Mouse (Mus musculus): ENCODE results near the gene Kcnn4. TPM values are rescaled to one million over a fixed set of nuclear protein-coding genes. Genes with fewer than 3 reads are reported as not detected.
A peak's percentile ranks its signal among the peaks of the same experiment; 100 is the strongest.

Gene Kcnn4
- polyA plus RNA-seq, 1 experiment from 2014 or later, result 4.3 TPM

DNA sequence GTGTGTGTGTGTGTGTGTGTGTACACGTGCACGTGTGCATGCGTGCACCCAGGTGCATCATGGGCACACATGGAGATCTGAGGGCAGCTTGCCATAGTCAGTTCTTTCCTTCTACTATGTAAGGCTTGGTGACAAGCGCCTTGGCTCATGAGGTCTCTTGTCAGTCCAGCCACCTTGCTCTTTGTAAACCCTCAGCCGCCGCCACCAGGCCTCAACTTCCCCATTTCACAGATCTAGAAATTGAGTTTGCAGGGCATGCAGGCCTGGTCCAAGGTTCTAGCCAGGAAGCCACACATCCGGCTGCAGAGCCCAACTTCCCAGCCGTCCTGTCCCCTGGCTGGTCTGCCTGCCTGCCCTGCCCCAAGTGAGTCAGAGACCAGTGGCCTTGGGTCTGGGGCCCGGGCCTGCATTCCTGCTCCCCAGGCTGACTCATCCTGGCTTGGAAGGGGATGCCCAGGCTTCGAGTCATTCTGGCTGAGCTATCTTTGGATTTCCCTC lies 17.0 kb downstream of the Kcnn4 start:
- H3K4me1 ChIP-seq (ENCODE audit: control insufficient read depth, insufficient read depth, low read length), result peaks cover 9% of the 10 kb centered on the region
- no peak overlapping the region for H3K4me3 ChIP-seq (ENCODE audit: low read length)
- WGBS, result 67% methylated on average over 10 of the region's 10 CpGs
- H3K27me3 ChIP-seq (replicated peaks; ENCODE audit: control insufficient read depth, insufficient read depth, low read length), result no peaks in the 10 kb centered on the region
- H3K4me2 ChIP-seq (ENCODE audit: low read depth, low read length), result no peak overlapping the region
- no peak for ATAC-seq
- no peak overlapping the region for H3K27ac ChIP-seq (ENCODE audit: low read length)
- no peaks in the 10 kb centered on the region for H3K36me3 ChIP-seq (ENCODE audit: control insufficient read depth, insufficient read depth, low read length)
- H3K9me3 ChIP-seq (ENCODE audit: control insufficient read depth, low read length), result no peaks in the 10 kb centered on the region
- H3K9ac ChIP-seq (ENCODE audit: low read depth, low read length), result no peak overlapping the region

DNA sequence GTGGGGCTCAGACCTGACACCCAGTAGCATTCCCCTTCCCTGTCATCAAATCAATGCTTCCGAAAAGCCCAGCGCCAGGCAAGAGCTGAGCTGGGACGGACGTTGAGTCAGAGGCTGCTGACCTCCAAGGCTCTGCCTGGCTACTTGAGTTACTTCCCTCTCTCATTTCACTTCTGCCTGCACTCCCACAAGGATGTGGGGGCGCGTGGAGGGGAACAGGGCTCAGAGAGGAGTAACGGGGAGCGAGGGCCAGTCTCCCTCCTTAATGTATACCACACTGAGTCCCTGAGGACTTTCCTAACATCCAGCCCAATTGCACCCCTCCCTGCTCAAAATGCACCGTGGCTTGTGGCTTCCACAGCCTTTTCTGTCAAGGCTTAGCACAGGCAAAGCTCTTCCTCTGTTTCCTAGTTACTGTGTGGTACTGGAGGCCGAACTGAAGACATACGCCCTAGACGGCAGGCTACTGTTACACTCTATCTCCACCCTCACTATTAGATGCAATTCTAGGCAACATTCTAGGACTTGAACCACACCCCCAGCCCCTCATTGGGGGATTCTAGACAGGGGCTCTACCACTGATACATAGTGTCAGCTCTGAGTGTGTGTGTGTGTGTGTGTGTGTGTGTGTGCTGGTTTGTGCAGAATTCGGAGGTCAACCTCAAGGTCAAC lies 19.6 kb downstream of the Kcnn4 start:
- ATAC-seq, result no peak
- Histone ChIP-seq H3K9me3 (ENCODE audit: control insufficient read depth, low read length) (no peaks in the 10 kb centered on the region), H3K9ac (ENCODE audit: low read depth, low read length) (no peak overlapping the region), H3K4me3 (ENCODE audit: low read length) (no peak overlapping the region), H3K27me3 (replicated peaks; ENCODE audit: control insufficient read depth, insufficient read depth, low read length) (no peaks in the 10 kb centered on the region), H3K36me3 (ENCODE audit: control insufficient read depth, insufficient read depth, low read length) (no peaks in the 10 kb centered on the region), H3K4me2 (ENCODE audit: low read depth, low read length) (no peak overlapping the region), H3K27ac (ENCODE audit: low read length) (no peak overlapping the region), H3K4me1 (ENCODE audit: control insufficient read depth, insufficient read depth, low read length) (peaks cover 9% of the 10 kb centered on the region)
- WGBS, result 71% methylated on average over 13 of the region's 13 CpGs

DNA sequence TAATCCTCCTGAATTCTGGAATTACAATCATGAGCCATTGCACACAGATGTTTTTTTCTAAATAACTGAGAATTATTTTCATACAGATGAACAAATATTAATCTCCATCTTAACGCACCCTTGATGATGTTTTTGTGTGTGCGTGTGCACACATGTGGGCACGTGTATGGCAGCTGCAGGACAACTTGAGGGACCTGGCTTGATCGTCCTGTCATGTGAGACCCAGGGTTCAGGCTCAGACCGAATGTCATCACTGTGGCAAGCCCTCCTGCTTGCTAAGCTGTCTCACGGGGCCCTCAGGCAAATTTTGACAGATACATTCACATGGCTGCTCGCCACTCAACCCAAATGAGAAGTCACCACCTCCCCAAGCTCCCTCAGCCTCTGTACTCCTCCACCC lies 20.4 kb downstream of the Kcnn4 start:
- H3K4me1 ChIP-seq (ENCODE audit: control insufficient read depth, insufficient read depth, low read length), result peaks cover 9% of the 10 kb centered on the region
- H3K36me3 ChIP-seq (ENCODE audit: control insufficient read depth, insufficient read depth, low read length), result no peaks in the 10 kb centered on the region
- no peak overlapping the region for H3K9ac ChIP-seq (ENCODE audit: low read depth, low read length)
- ATAC-seq, result no peak
- no peak overlapping the region for H3K4me2 ChIP-seq (ENCODE audit: low read depth, low read length)
- no peak overlapping the region for H3K4me3 ChIP-seq (ENCODE audit: low read length)
- H3K9me3 ChIP-seq (ENCODE audit: control insufficient read depth, low read length), result no peaks in the 10 kb centered on the region
- H3K27ac ChIP-seq (ENCODE audit: low read length), result no peak overlapping the region
- 62% methylated on average over 7 of the region's 7 CpGs for WGBS
- no peaks in the 10 kb centered on the region for H3K27me3 ChIP-seq (replicated peaks; ENCODE audit: control insufficient read depth, insufficient read depth, low read length)

DNA sequence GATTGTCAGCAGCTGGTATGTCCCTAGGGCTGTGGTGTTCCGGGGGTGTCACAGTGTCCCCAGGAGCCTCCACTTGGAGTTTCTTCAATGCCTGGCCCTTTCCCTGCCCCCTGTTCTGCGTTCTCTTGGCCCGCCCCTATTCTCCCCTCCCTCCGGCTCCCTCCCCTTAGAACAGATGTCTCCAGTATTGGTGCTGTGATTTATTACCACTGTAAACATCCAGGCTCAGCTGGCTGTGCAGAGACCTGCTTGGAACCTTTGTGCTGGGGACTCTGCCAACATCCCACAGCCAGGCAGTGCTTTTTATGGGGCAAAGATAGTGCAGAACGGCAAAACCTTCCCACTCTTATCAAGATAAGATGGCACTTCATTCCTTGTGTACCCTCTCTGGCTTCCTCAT lies 21.0 kb downstream of the Kcnn4 start:
- H3K27me3 ChIP-seq (replicated peaks; ENCODE audit: control insufficient read depth, insufficient read depth, low read length), result no peaks in the 10 kb centered on the region

DNA sequence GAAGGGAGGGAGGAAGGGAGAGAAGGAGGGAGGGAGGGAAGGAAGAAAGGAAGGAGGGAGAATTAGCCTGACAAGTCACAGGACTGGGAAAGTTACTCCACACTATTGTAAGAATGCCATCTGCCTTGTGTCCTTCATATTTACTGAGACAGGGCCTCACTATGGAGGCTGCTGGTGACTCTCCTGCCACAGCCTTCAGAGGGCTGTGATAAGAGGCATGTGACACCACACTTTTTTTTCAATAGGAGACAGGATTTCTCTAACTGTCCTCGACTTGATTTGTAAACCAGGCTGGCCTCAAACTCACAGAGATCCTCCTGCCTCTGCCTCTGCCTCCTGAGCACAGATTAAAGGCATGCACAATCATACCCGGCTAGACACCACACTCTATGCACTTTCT lies 21.6 kb downstream of the Kcnn4 start:
- H3K36me3 ChIP-seq (ENCODE audit: control insufficient read depth, insufficient read depth, low read length), result no peaks in the 10 kb centered on the region
- no peak overlapping the region for H3K9ac ChIP-seq (ENCODE audit: low read depth, low read length)
- no peaks in the 10 kb centered on the region for H3K9me3 ChIP-seq (ENCODE audit: control insufficient read depth, low read length)
- no peaks in the 10 kb centered on the region for H3K27me3 ChIP-seq (replicated peaks; ENCODE audit: control insufficient read depth, insufficient read depth, low read length)
- no peak overlapping the region for H3K4me3 ChIP-seq (ENCODE audit: low read length)
- ATAC-seq, result no peak
- 65% methylated on average over 2 of the region's 2 CpGs for WGBS
- H3K27ac ChIP-seq (ENCODE audit: low read length), result no peak overlapping the region; the same call in 1 of the 2 replicates
- peaks cover 10% of the 10 kb centered on the region for H3K4me1 ChIP-seq (ENCODE audit: control insufficient read depth, insufficient read depth, low read length)
- H3K4me2 ChIP-seq (ENCODE audit: low read depth, low read length), result no peak overlapping the region

More for the DNA sequence above, 21.0 kb downstream of the Kcnn4 start:
- no peaks in the 10 kb centered on the region for H3K36me3 ChIP-seq (ENCODE audit: control insufficient read depth, insufficient read depth, low read length)
- peak overlapping the region; percentile 29; the same call in 1 of the 2 replicates for H3K9ac ChIP-seq (ENCODE audit: low read depth, low read length)
- H3K4me1 ChIP-seq (ENCODE audit: control insufficient read depth, insufficient read depth, low read length), result peaks cover 9% of the 10 kb centered on the region
- H3K4me2 ChIP-seq (ENCODE audit: low read depth, low read length), result peak overlapping the region; percentile 27
- no peak overlapping the region for H3K4me3 ChIP-seq (ENCODE audit: low read length)
- 5% methylated on average over 5 of the region's 5 CpGs for WGBS
- ATAC-seq, result peak; percentile 88
- H3K27ac ChIP-seq (ENCODE audit: low read length), result peak overlapping the region; percentile 37; the same call in 1 of the 2 replicates
- H3K9me3 ChIP-seq (ENCODE audit: control insufficient read depth, low read length), result no peaks in the 10 kb centered on the region

DNA sequence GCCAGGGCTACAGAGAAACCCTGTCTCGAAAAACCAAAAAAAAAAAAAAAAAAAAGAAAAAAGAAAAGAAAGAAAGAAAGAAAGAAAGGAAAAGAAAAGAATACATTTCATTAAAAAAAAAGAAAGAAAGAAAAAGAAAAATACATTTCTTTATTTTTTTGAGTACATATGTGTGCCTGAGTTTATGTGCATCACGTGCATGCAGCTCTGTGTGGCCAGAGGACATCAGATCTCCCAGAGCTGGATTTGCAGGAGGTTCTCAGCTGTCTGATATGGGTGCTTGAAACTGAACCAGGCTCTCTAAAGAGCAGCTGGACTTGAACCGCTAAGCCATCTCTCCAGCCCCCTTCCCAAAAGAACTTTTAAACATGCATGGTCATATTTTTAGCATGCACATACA lies 24.0 kb downstream of the Kcnn4 start:
- Histone ChIP-seq H3K27ac (ENCODE audit: low read length) (no peak overlapping the region), H3K4me1 (ENCODE audit: control insufficient read depth, insufficient read depth, low read length) (peaks cover 14% of the 10 kb centered on the region), H3K4me2 (ENCODE audit: low read depth, low read length) (no peak overlapping the region), H3K4me3 (ENCODE audit: low read length) (no peak overlapping the region), H3K36me3 (ENCODE audit: control insufficient read depth, insufficient read depth, low read length) (no peaks in the 10 kb centered on the region), H3K9me3 (ENCODE audit: control insufficient read depth, low read length) (no peaks in the 10 kb centered on the region), H3K27me3 (replicated peaks; ENCODE audit: control insufficient read depth, insufficient read depth, low read length) (no peaks in the 10 kb centered on the region), H3K9ac (ENCODE audit: low read depth, low read length) (no peak overlapping the region)
- 81% methylated on average over 2 of the region's 3 CpGs for WGBS
- ATAC-seq, result no peak

DNA sequence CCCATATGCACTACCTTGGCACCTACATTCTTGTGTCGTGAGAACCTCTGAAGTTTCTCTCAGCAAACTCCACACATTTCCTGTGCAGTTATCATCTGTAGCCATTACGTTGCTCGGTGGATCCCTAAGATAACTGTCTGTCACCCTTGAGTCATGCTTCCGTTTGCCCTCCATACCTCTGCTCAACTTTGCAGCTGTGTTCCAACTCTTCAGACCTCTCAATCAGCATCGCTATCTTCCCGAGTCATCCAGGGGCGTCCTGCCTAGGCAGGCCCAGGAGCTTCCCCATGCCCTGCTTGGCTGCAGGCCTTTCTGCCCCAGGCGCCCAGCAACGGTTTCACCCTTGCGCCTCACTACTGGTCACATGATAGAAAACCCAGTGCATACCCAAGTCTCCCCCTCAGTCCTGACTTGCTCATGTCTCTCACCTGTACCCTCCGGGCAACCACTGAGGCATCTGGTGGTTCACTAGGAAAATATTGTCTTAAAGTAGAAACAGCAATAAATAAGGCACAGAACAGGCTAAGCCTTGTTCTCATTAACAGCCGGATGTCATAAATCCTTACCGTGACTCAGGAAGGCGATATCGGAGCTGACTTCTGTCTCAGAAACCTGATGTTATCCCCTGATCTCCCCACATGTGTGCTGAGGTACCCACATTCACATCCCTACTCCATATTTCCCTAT lies 24.6 kb downstream of the Kcnn4 start:
- H3K9ac ChIP-seq (ENCODE audit: low read depth, low read length), result no peak overlapping the region
- 66% methylated on average over 15 of the region's 15 CpGs for WGBS
- no peak for ATAC-seq

DNA sequence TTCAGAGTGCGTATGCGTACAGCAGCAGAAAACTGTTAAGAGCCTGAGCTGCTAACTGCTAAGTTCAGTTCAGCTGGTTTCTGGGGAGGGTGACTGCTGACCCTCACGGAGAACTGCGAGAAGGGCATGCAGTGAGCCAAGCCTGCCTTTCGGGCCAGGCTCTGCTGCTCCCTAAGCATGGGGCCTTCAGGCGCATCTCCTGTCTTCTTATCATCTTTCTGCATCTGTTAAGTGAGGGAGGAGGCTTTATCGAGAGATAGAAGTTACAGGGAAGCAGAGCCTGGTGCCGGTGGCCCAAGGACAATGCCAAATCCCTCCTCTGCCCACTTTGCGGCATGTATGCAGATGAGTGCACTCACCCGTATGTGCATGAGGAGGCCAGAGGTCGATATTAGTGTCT lies 26.8 kb downstream of the Kcnn4 start:
- Histone ChIP-seq H3K4me2 (ENCODE audit: low read depth, low read length) (no peak overlapping the region), H3K27ac (ENCODE audit: low read length) (0 out of 2 replicates have a peak overlapping the region, but pooled peaks have one; percentile 22), H3K36me3 (ENCODE audit: control insufficient read depth, insufficient read depth, low read length) (0 out of 2 replicates have a peak, but pooled peaks cover 3% of the 10 kb centered on the region), H3K9me3 (ENCODE audit: control insufficient read depth, low read length) (no peaks in the 10 kb centered on the region), H3K4me1 (ENCODE audit: control insufficient read depth, insufficient read depth, low read length) (peaks cover 5% of the 10 kb centered on the region), H3K4me3 (ENCODE audit: low read length) (no peak overlapping the region), H3K9ac (ENCODE audit: low read depth, low read length) (no peak overlapping the region), H3K27me3 (replicated peaks; ENCODE audit: control insufficient read depth, insufficient read depth, low read length) (no peaks in the 10 kb centered on the region)
- WGBS, result 59% methylated on average over 11 of the region's 11 CpGs
- ATAC-seq, result no peak

More for the DNA sequence above, 24.6 kb downstream of the Kcnn4 start:
- Histone ChIP-seq H3K4me1 (ENCODE audit: control insufficient read depth, insufficient read depth, low read length) (peaks cover 14% of the 10 kb centered on the region), H3K4me3 (ENCODE audit: low read length) (no peak overlapping the region), H3K27ac (ENCODE audit: low read length) (no peak overlapping the region), H3K27me3 (replicated peaks; ENCODE audit: control insufficient read depth, insufficient read depth, low read length) (no peaks in the 10 kb centered on the region), H3K9me3 (ENCODE audit: control insufficient read depth, low read length) (no peaks in the 10 kb centered on the region), H3K36me3 (ENCODE audit: control insufficient read depth, insufficient read depth, low read length) (no peaks in the 10 kb centered on the region), H3K4me2 (ENCODE audit: low read depth, low read length) (no peak overlapping the region)

DNA sequence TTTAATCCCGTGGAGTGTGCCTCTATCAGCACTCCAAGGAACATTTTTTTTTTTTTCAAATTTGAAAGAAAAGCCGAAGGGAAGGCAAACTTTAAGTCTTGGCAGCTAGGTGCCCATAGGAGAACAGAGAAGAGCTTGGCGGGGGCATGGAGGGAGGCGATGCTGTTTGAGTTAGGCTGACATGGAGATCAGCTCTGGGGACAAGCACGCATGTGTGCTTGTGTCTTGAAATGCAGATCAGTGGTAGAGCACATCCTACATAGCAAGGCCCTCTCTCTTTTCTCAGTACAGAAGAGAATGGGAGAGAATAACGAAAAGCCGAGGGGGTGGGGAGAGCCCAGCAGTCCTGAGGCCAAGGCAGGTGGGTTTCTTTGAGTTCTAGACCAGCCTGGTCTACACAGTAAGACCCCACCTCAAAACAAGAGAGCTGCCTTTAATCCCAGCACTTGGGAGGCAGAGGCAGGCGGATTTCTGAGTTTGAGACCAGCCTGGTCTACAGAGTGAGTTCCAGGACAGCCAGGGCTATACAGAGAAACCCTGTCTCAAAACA lies 28.4 kb downstream of the Kcnn4 start:
- 91% methylated on average over 8 of the region's 8 CpGs for WGBS
- H3K4me1 ChIP-seq (ENCODE audit: control insufficient read depth, insufficient read depth, low read length), result peaks cover 5% of the 10 kb centered on the region
- H3K9me3 ChIP-seq (ENCODE audit: control insufficient read depth, low read length), result peaks cover 3% of the 10 kb centered on the region; the same call in 1 of the 2 replicates
- H3K4me2 ChIP-seq (ENCODE audit: low read depth, low read length), result no peak overlapping the region
- no peak overlapping the region for H3K27ac ChIP-seq (ENCODE audit: low read length)
- ATAC-seq, result no peak
- H3K36me3 ChIP-seq (ENCODE audit: control insufficient read depth, insufficient read depth, low read length), result 0 out of 2 replicates have a peak, but pooled peaks cover 3% of the 10 kb centered on the region
- no peak overlapping the region for H3K4me3 ChIP-seq (ENCODE audit: low read length)
- H3K27me3 ChIP-seq (replicated peaks; ENCODE audit: control insufficient read depth, insufficient read depth, low read length), result no peaks in the 10 kb centered on the region
- H3K9ac ChIP-seq (ENCODE audit: low read depth, low read length), result no peak overlapping the region

All from intestine, embryonic 16.5 days (tissue).